Mouse (Mus musculus): Measurements from ENCODE around the gene Lars2.

The Lars2 gene

GRCm38 (mm10) chr9:123500480-123500879, 133.8 kb downstream of the Lars2 start:
- no peak for ATAC-seq (ENCODE audit: insufficient number of reproducible peaks, low FRiP score, low TSS enrichment)

- ATAC-seq (ENCODE audit: insufficient number of reproducible peaks, low FRiP score, low TSS enrichment), result no peak
These were observed 136.6 kb downstream of the Lars2 start for GRCm38 (mm10) chr9:123503171-123503834.

DNA sequence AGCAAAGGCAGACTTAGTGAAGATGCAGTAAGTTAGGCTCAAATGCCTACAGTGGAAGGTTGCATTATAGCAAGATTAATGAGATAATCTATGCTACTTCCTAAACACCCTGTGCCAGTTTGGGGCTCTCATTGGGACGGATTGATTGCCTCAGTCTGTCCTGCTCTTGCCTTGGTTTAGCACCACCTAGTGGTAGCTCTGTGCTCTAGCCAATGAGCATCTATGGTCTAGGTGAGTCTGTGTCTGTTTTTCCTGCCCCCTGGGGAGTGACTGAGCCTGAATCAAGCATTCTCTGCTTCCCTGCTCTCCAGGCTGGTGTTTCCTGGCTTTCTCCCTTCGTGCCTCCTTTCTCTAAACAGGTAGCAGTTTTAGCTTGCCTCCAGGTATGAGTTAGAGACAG, 137.6 kb downstream of the Lars2 start:
- ATAC-seq (ENCODE audit: insufficient number of reproducible peaks, low FRiP score, low TSS enrichment), result peak; percentile 84

DNA sequence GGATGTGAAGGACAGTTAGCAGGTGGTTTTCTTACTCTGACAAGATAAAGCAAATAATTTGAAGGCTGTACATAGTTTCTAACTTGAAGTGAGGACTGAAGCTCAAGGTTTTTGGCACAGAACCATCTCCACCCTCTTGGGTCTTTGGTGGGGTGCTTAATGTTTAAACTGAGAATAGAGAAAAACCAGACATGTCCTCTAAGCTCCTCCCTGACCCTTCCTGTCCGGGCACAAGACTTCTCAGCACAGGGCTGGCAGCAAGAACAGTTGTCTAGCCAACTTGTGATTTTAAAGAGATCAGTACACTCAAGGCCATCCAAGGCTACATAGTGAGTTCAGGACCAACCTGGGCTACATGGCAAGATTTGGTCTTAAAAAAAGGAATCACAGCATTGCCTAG, 138.9 kb downstream of the Lars2 start:
- no peak for ATAC-seq (ENCODE audit: insufficient number of reproducible peaks, low FRiP score, low TSS enrichment)

DNA sequence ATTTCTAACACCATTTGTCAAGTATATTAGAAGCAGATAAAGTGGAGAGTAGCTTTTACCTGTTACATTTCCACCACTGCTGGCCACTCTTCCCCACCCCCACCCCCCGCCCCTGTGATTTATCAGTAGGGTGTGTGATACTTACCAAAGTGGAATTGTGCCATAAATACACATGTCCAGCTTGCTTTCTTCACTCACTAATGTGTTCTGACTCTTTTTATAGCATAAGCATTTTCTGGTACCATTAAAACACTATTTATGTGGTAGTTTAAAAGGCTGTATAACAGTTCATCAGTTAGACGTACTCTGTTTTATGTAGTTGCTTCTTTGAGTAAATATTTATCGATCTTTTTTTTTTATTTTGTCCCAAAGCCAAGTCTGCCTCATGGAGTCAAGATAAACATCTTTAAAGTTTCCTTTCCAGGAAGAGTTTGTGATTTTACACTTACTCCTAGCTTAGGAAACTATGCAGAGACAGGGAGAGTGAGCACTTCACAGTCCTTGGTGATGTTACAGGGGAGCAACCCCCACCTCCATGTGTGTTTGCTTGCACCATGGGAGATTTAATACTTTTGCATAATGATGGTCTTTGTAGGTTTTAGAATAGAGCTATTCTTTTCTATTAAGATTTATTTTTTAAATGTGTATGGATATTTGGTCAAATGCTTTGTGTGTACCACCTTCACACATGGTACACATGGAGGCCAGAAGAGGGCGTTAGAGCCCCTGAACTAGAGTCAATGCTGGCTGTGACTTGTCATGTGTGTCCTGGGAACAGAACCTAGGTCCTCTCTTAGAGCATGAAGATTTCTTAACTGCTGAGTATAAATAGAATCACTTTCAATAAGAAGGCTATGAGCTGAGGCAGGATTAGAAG, 139.8 kb downstream of the Lars2 start:
- ATAC-seq (ENCODE audit: insufficient number of reproducible peaks, low FRiP score, low TSS enrichment), result no peak

DNA sequence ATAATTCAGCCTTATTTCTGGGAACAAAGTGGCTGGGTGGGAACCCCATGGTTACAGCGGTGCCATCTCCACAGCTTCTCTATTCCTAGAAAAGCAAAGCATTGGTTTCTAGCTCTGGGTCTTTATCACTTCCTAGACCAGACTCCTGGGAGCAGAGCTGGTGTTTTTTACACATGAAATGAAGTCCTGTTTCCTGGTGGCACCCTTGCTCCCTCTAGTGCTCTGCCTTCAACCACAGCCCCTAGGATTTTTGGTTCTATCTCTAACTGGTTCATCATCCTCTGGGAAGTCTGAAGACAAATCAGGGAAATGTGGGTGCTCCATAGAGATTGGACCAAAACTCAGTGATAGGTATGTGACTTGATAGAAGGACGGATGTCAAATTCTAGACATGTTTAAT, 140.7 kb downstream of the Lars2 start:
- ATAC-seq (ENCODE audit: insufficient number of reproducible peaks, low FRiP score, low TSS enrichment), result no peak

- ATAC-seq (ENCODE audit: insufficient number of reproducible peaks, low FRiP score, low TSS enrichment), result no peak
These were observed 142.3 kb downstream of the Lars2 start for GRCm38 (mm10) chr9:123508986-123509385.

DNA sequence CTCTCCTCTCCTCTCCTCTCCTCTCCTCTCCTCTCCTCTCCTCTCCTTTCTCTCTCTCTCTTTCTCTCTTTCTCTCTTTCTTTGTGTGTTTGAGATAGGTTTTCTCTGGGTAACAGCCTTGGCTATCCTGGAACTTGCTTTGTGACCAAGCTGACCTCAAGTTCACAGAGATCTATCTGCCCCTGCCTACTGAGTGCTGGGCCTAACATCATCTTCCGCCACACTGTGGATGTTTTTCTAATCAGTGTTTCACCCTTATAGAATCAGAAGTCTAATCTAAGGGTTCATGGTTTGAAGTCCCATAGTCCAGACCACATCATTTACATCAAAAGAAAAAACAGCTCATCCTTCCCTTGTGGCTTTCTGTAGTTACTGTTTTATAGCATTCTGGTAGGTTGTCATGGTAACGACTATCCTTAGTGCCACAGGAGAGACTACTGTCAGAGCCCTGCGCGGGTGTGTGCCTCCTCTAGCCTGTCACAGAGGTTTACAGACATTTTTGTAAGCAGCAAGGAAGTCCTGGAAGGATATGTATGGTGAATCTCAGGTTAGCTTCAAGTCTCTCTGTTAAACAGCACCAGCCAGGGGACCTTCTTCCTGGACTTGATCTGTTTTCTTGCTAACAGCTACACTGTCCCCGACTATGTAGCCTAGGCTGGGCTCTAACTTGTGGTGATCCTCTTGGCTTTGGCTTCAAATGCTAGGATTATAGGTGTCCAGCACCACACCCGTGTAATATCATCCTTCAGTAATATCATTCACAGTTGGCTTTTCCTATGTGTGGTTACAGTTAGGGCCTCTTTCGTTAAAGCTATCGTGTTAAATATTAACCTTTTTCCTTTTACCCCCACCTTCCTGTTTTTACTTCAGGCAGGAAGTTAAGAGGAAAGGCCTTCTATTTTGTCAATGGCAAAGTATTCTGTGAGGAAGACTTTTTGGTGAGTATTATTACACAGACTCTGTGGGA, 143.2 kb downstream of the Lars2 start:
- ATAC-seq (ENCODE audit: insufficient number of reproducible peaks, low FRiP score, low TSS enrichment), result no peak

DNA sequence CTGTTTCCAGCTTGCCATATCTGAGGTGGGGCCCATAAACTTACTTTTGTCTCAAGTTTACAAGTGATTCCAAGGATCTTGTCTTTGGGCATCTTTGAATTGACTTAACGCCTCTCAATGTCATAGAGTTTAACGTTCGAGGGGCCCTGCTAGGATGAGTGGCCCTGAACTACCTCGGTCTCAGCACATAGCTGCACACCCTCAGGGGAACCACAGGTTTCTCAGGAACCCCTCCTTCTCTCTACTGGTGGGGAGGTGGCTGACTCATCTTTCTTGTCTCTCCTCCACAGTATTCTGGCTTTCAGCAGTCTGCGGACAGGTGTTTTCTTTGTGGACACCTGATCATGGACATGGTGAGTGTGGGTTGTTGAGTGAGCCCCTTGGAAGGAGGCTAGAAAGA, 144.2 kb downstream of the Lars2 start:
- no peak for ATAC-seq (ENCODE audit: insufficient number of reproducible peaks, low FRiP score, low TSS enrichment)
